Mouse (Mus musculus) adrenal gland, adult (tissue): ENCODE measurements at regions not wholly inside any gene's neighbourhood (a gene's known extent, or its start where the extent isn't known, plus 50 kb on each side); places are given as distances from the start of the nearest gene placed in this dataset.
"Not testable (repeated sequence)": the region's sequence is repeated elsewhere in the genome, so short reads cannot be mapped to it uniquely, and the experiment has no call there.

Experiments
- DNase-seq, 2 experiments: peaks; one replicate each; pipeline ENCODE4 v3.0.0; 2022 to 2023; ENCODE audit warnings: low spot score in 1 of 2; ENCODE audit not compliant: inconsistent age in 2 of 2

GRCm38 (mm10) chr5:50343681-50344080 lies 284.9 kb upstream of the Adgra3 start:
- DNase-seq, result no peak

GRCm38 (mm10) chr5:50309491-50309890 lies 250.7 kb upstream of the Adgra3 start:
- no peak for DNase-seq

GRCm38 (mm10) chr5:50303859-50304480 lies 245.2 kb upstream of the Adgra3 start:
- DNase-seq, result no peak

- DNase-seq, result no peak
These were observed 235.0 kb upstream of the Adgra3 start for GRCm38 (mm10) chr5:50293794-50294193.

- DNase-seq, result no peak
These were observed 232.1 kb upstream of the Adgra3 start for GRCm38 (mm10) chr5:50290879-50291410.

- DNase-seq, result no peak
These were observed 201.6 kb upstream of the Adgra3 start for GRCm38 (mm10) chr5:50260417-50260816.

- no peak for DNase-seq
These were observed 199.2 kb upstream of the Adgra3 start for GRCm38 (mm10) chr5:50258017-50258416.

GRCm38 (mm10) chr5:50234111-50234510 lies 175.3 kb upstream of the Adgra3 start:
- no peak for DNase-seq

- no peak for DNase-seq
These were observed 158.2 kb upstream of the Adgra3 start for GRCm38 (mm10) chr5:50216956-50217355.

GRCm38 (mm10) chr5:50215960-50216359 lies 157.2 kb upstream of the Adgra3 start:
- peak in 1 of 2 experiments; percentile 43 for DNase-seq

- DNase-seq, result no peak
These were observed 143.7 kb upstream of the Adgra3 start for GRCm38 (mm10) chr5:50202307-50203010.

GRCm38 (mm10) chr5:50196423-50196822 lies 137.6 kb upstream of the Adgra3 start:
- no peak for DNase-seq

GRCm38 (mm10) chr5:50195993-50196392 lies 137.2 kb upstream of the Adgra3 start:
- no peak for DNase-seq

GRCm38 (mm10) chr5:50189394-50189793 lies 130.6 kb upstream of the Adgra3 start:
- no peak for DNase-seq

- no peak for DNase-seq
These were observed 123.9 kb upstream of the Adgra3 start for GRCm38 (mm10) chr5:50182721-50183120.

GRCm38 (mm10) chr5:50156557-50156956 lies 97.8 kb upstream of the Adgra3 start:
- no peak for DNase-seq

- not testable (repeated sequence) for DNase-seq
These were observed 96.5 kb upstream of the Adgra3 start for GRCm38 (mm10) chr5:50155170-50155860.

- peak; percentile 82 to 89 for DNase-seq
These were observed 88.1 kb upstream of the Adgra3 start for GRCm38 (mm10) chr5:50146926-50147325.

GRCm38 (mm10) chr5:50145458-50146083 lies 86.8 kb upstream of the Adgra3 start:
- no peak for DNase-seq

- DNase-seq, result no peak
These were observed 71.4 kb upstream of the Adgra3 start for GRCm38 (mm10) chr5:50130202-50130601.

GRCm38 (mm10) chr5:50128972-50129371 lies 70.2 kb upstream of the Adgra3 start:
- DNase-seq, result no peak
